35 mouse cellular contexts compared by ENCODE assay signal in genomic region chr1:90698618-90699017, GRCm38 (mm10).
"Had no signal": no experiment of that assay in that cellular context is flagged by ENCODE, and none has a peak within 500 bp of the region (broad histone marks: within the 10 kb centered on the region; RNA-seq: fewer than 3 reads in every experiment).

No protein-coding gene starts in this region.

- H3K4me3 ChIP-seq: heart, embryonic 10.5 days; heart, embryonic 12.5 days; heart, embryonic 13.5 days; heart, embryonic 15.5 days; hindbrain, embryonic 10.5 days; hindbrain, embryonic 12.5 days; hindbrain, embryonic 13.5 days; hindbrain, embryonic 15.5 days; intestine, embryonic 15.5 days; kidney, embryonic 15.5 days; layer of hippocampus, adult 2 months had no signal

- H3K4me1 ChIP-seq: heart, embryonic 10.5 days; heart, embryonic 12.5 days; hindbrain, embryonic 10.5 days; hindbrain, embryonic 12.5 days; hindbrain, embryonic 13.5 days; hindbrain, embryonic 15.5 days; intestine, embryonic 15.5 days had no signal

- H3K4me2 ChIP-seq: heart, embryonic 11.5 days; heart, embryonic 12.5 days; heart, embryonic 13.5 days; heart, embryonic 15.5 days; hindbrain, embryonic 12.5 days; hindbrain, embryonic 13.5 days; hindbrain, embryonic 14.5 days; hindbrain, embryonic 15.5 days; intestine, embryonic 15.5 days; kidney, embryonic 15.5 days had no signal

- ATAC-seq: hindbrain, embryonic 16.5 days; hindbrain, postnatal 0 days; inflammation-experienced regulatory T-cells, adult 6 months; intestine, embryonic 15.5 days; intestine, embryonic 16.5 days; intestine, postnatal 0 days had no signal

- H3K9ac ChIP-seq: heart, embryonic 12.5 days; heart, embryonic 13.5 days; heart, embryonic 15.5 days; hindbrain, embryonic 12.5 days; hindbrain, embryonic 13.5 days; hindbrain, embryonic 14.5 days; hindbrain, embryonic 15.5 days; intestine, embryonic 15.5 days; kidney, embryonic 15.5 days had no signal

- H3K27ac ChIP-seq: heart, embryonic 10.5 days; heart, embryonic 13.5 days; heart, embryonic 15.5 days; hindbrain, embryonic 10.5 days; hindbrain, embryonic 12.5 days; hindbrain, embryonic 13.5 days; hindbrain, embryonic 14.5 days; hindbrain, embryonic 15.5 days; hindbrain, postnatal 0 days; intestine, embryonic 15.5 days; kidney, embryonic 15.5 days; kidney, postnatal 0 days; layer of hippocampus, adult 2 months had no signal

- H3K9me3 ChIP-seq: heart, embryonic 10.5 days; heart, embryonic 12.5 days; heart, embryonic 13.5 days; heart, embryonic 15.5 days; hindbrain, embryonic 10.5 days; hindbrain, embryonic 12.5 days; hindbrain, embryonic 13.5 days; hindbrain, embryonic 15.5 days; intestine, embryonic 15.5 days; kidney, embryonic 15.5 days had no signal

- DNase-seq: heart, postnatal 10 days; heart, postnatal 14 days; heart, postnatal 36 days; heart, postnatal 4 days; kidney, adult 11 months; kidney, adult 18-20 months; kidney, adult 2 months; kidney, adult 8-10 months; kidney, adult 9 months; kidney, postnatal 10 days; kidney, postnatal 14 days; kidney, postnatal 25 days; kidney, postnatal 36 days; kidney, postnatal 4 days; layer of hippocampus, adult 9-11 months; layer of hippocampus, postnatal 36 days had no signal

- H3K36me3 ChIP-seq: heart, embryonic 10.5 days; heart, embryonic 12.5 days; heart, embryonic 13.5 days; heart, embryonic 15.5 days; hindbrain, embryonic 10.5 days; hindbrain, embryonic 12.5 days; hindbrain, embryonic 13.5 days; hindbrain, embryonic 15.5 days; intestine, embryonic 15.5 days; kidney, embryonic 15.5 days had no signal

- H3K27me3 ChIP-seq: heart, embryonic 12.5 days; heart, embryonic 13.5 days; heart, embryonic 15.5 days; hindbrain, embryonic 12.5 days; hindbrain, embryonic 13.5 days; hindbrain, embryonic 15.5 days; intestine, embryonic 15.5 days; kidney, embryonic 15.5 days had no signal
